Mouse (Mus musculus) spleen, adult 2 months (tissue): Measurements from ENCODE around the gene Tecpr2.

Experiments used
- CTCF ChIP-seq: fragments of 200-500 bp; IDR thresholded peaks from 2 replicates; pipeline ENCODE4 v1.5.1; 2011; ENCODE audit warnings: mild to moderate bottlenecking, inconsistent platforms; ENCODE audit not compliant: insufficient read depth, insufficient read length, insufficient replicate concordance; ENCODE audit errors: extremely low read depth
- POLR2A ChIP-seq: fragments of 200-500 bp; IDR thresholded peaks from 2 replicates; pipeline ENCODE4 v1.6.1; 2011; ENCODE audit warnings: low read depth, low read length, inconsistent platforms

GRCm38 (mm10) chr12:110976589-110977344, 87.7 kb downstream of the Tecpr2 start:
- TF ChIP-seq CTCF: no peak
- no peak for TF ChIP-seq POLR2A
